Mouse (Mus musculus): ENCODE data around the gene Crtam. TPM values are rescaled to one million over a fixed set of nuclear protein-coding genes. Genes with fewer than 3 reads are reported as not detected.

Crtam gene
- total RNA-seq (2021) (not detected), polyA plus RNA-seq (2012; rRNA removed) (0.02 TPM in 1 of 2 replicates, not detected in the other)
- long read RNA-seq, result 0 reads

GRCm38 (mm10) chr9:41004415-41004814, at the start of gene Crtam:
Gene Crtam (minus strand): TSS chr9:41004628.
- DNase-seq, result no peak

GRCm38 (mm10) chr9:41054166-41054565, 49.7 kb upstream of the Crtam start:
- no peak for DNase-seq

- no peak for DNase-seq
These were observed 49.0 kb upstream of the Crtam start for GRCm38 (mm10) chr9:41053478-41053877.

- DNase-seq, result peak; percentile 21
These were observed 46.9 kb upstream of the Crtam start for GRCm38 (mm10) chr9:41051080-41051932.

- no peak for DNase-seq
These were observed 46.1 kb upstream of the Crtam start for GRCm38 (mm10) chr9:41050331-41051079.

- DNase-seq, result no peak
These were observed 44.9 kb upstream of the Crtam start for GRCm38 (mm10) chr9:41049282-41049681.

- DNase-seq, result no peak
These were observed 44.4 kb upstream of the Crtam start for GRCm38 (mm10) chr9:41048820-41049219.

- no peak for DNase-seq
These were observed 43.8 kb upstream of the Crtam start for GRCm38 (mm10) chr9:41048216-41048615.

- no peak for DNase-seq
These were observed 43.2 kb upstream of the Crtam start for GRCm38 (mm10) chr9:41047654-41048053.

- peak; percentile 86 for DNase-seq
These were observed 40.2 kb upstream of the Crtam start for GRCm38 (mm10) chr9:41044626-41045025.

GRCm38 (mm10) chr9:41043641-41044040, 39.2 kb upstream of the Crtam start:
- DNase-seq, result no peak

GRCm38 (mm10) chr9:41041404-41041803, 37.0 kb upstream of the Crtam start:
- peak; percentile 12 for DNase-seq

GRCm38 (mm10) chr9:41038150-41038664, 33.8 kb upstream of the Crtam start:
- DNase-seq, result no peak

GRCm38 (mm10) chr9:41031590-41032489, 27.4 kb upstream of the Crtam start:
- no peak for DNase-seq

GRCm38 (mm10) chr9:41029827-41030226, 25.4 kb upstream of the Crtam start:
- no peak for DNase-seq

GRCm38 (mm10) chr9:41028470-41028869, 24.0 kb upstream of the Crtam start:
- DNase-seq, result peak; percentile 25

- no peak for DNase-seq
These were observed 17.3 kb upstream of the Crtam start for GRCm38 (mm10) chr9:41021690-41022089.

- no peak for DNase-seq
These were observed 16.1 kb upstream of the Crtam start for GRCm38 (mm10) chr9:41020486-41020885.

- no peak for DNase-seq
These were observed 10.1 kb upstream of the Crtam start for GRCm38 (mm10) chr9:41014512-41014911.

- DNase-seq, result no peak
These were observed 8.0 kb upstream of the Crtam start for GRCm38 (mm10) chr9:41012456-41012855.

GRCm38 (mm10) chr9:41011512-41012436, 7.3 kb upstream of the Crtam start:
- no peak for DNase-seq

Data from adrenal gland, adult 2 months (tissue).